Mouse (Mus musculus): ENCODE measurements around the gene Kmt2e.

DNA sequence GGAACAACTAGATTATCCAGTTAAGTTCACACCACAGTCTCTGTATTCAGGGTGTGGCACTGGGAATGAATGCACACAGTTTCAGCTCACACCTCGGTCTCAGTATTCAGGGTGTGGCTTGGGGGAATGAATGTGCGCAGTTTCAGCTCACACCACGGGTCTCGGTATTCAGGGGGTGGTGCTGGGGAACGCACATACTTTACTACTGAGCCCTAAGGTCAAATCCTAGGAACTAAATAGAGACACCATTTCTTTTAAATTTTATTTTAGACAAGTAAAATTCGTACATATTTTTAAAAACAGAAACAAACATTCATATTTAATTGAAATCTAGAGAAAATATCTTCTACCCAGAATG lies 18.0 kb upstream of the Kmt2e start:
- TF ChIP-seq CTCF (IDR thresholded peaks at IDR 0.05; ENCODE audit: low read depth) = no peak
- TF ChIP-seq EP300 (optimal IDR thresholded peaks at IDR 0.05) = no peak
